8 mouse cellular contexts compared by ENCODE assay signal in genomic region chr17:87744985-87745925, GRCm38 (mm10). TPM values are rescaled to one million over a fixed set of nuclear protein-coding genes. Genes with fewer than 3 reads are reported as not detected.
DNase-seq lines count a peak whose midpoint lies in the region; ATAC-seq and TF ChIP-seq lines count a peak whose summit lies in the region.

No protein-coding gene starts in this region.

- peak overlapping the region; percentile 61 for H3K4me3 ChIP-seq in lung, embryonic 14.5 days (ENCODE audit: low read depth, low read length)
- H3K4me3 ChIP-seq in hindbrain, embryonic 13.5 days: peak overlapping the region; percentile 59
- H3K4me3 ChIP-seq in neural tube, embryonic 15.5 days (replicated peaks): peak overlapping the region; percentile 55

- peak overlapping the region; percentile 98 for H3K4me2 ChIP-seq in lung, embryonic 14.5 days
- peak overlapping the region; percentile 93 for H3K4me2 ChIP-seq in hindbrain, embryonic 13.5 days
- H3K4me2 ChIP-seq in neural tube, embryonic 15.5 days: peak overlapping the region; percentile 95

- H3K27me3 ChIP-seq in lung, embryonic 14.5 days (ENCODE audit: insufficient read depth, low read length): peaks cover 41% of the 10 kb centered on the region
- H3K27me3 ChIP-seq in hindbrain, embryonic 13.5 days: peaks cover 67% of the 10 kb centered on the region
- H3K27me3 ChIP-seq in neural tube, embryonic 15.5 days (replicated peaks): peaks cover 44% of the 10 kb centered on the region

- no peak for ATAC-seq in lung, embryonic 14.5 days (ENCODE audit: insufficient read depth)
- ATAC-seq in hindbrain, embryonic 13.5 days (ENCODE audit: low FRiP score): peak; percentile 69
- ATAC-seq in neural tube, embryonic 15.5 days (ENCODE audit: low FRiP score): peak; percentile 38; the same call in 1 of the 2 replicates
- ATAC-seq in megakaryocyte-erythroid progenitor cell, adult 5-6 weeks (replicated peaks; ENCODE audit: low FRiP score, low TSS enrichment, poor library complexity, severe bottlenecking): no peak

- H3K27ac ChIP-seq in lung, embryonic 14.5 days (ENCODE audit: low read depth): no peak overlapping the region
- H3K27ac ChIP-seq in hindbrain, embryonic 13.5 days: peak overlapping the region; percentile 74
- H3K27ac ChIP-seq in neural tube, embryonic 15.5 days (replicated peaks): peak overlapping the region; percentile 78

- intact Hi-C loops in left cerebral cortex, postnatal 4 days (cut with DNase I): no loop called here

- no peaks in the 10 kb centered on the region for H3K4me1 ChIP-seq in lung, embryonic 14.5 days (ENCODE audit: insufficient read depth)
- peaks cover 18% of the 10 kb centered on the region for H3K4me1 ChIP-seq in hindbrain, embryonic 13.5 days (replicated peaks)
- H3K4me1 ChIP-seq in neural tube, embryonic 15.5 days: peaks cover 20% of the 10 kb centered on the region

- TF ChIP-seq CTCF in lung, embryonic 14.5 days (IDR thresholded peaks at IDR 0.05; ENCODE audit: low read depth): no peak

- no peaks in the 10 kb centered on the region for H3K36me3 ChIP-seq in lung, embryonic 14.5 days (ENCODE audit: insufficient read depth)
- no peaks in the 10 kb centered on the region for H3K36me3 ChIP-seq in hindbrain, embryonic 13.5 days
- no peaks in the 10 kb centered on the region for H3K36me3 ChIP-seq in neural tube, embryonic 15.5 days

- no peaks in the 10 kb centered on the region for H3K9me3 ChIP-seq in lung, embryonic 14.5 days (ENCODE audit: low read depth, low read length)
- no peaks in the 10 kb centered on the region for H3K9me3 ChIP-seq in hindbrain, embryonic 13.5 days
- no peaks in the 10 kb centered on the region for H3K9me3 ChIP-seq in neural tube, embryonic 15.5 days (replicated peaks)

- 9% methylated on average over 32 of the region's 32 CpGs for WGBS in lung, embryonic 14.5 days
- WGBS in hindbrain, embryonic 13.5 days: 9% methylated on average over 32 of the region's 32 CpGs
- 11% methylated on average over 32 of the region's 32 CpGs for WGBS in neural tube, embryonic 15.5 days

- peak overlapping the region; percentile 26 for H3K9ac ChIP-seq in lung, embryonic 14.5 days
- H3K9ac ChIP-seq in hindbrain, embryonic 13.5 days: peak overlapping the region; percentile 72
- peak overlapping the region; percentile 63 for H3K9ac ChIP-seq in neural tube, embryonic 15.5 days (replicated peaks)

- DNase-seq in lung, embryonic 14.5 days: peak; percentile 14
- DNase-seq in lung, postnatal 25 days (ENCODE audit: low spot score): no peak
- peak; percentile 55 for DNase-seq in embryo, embryonic 11 days
- DNase-seq in left cerebral cortex, postnatal 4 days: peak; percentile 71
- DNase-seq in natural killer cell, adult 2 months (ENCODE audit: low spot score in 2 of 2): no peak

RNA-seq across cellular contexts. Expression of gene Kcnk12, which starts 52.5 kb away (rescaled TPM):
- polyA plus RNA-seq in lung, embryonic 14.5 days (2014; fragmentation: Nextera tagmentation; extraction: Ambion mirVana): not detected in 2 replicates
- 0.38 and 0.72 TPM in 2 replicates for polyA plus RNA-seq in hindbrain, embryonic 13.5 days (2015; fragmentation: Nextera tagmentation; extraction: Ambion mirVana)
- 10 to 100 TPM; 15.4 to 16.6 TPM for total RNA-seq in left cerebral cortex, postnatal 4 days (2021)
- 1.3 and 1.7 TPM in 2 replicates for polyA plus RNA-seq in neural tube, embryonic 15.5 days (2015; fragmentation: Nextera tagmentation; extraction: Ambion mirVana)
- total RNA-seq in megakaryocyte-erythroid progenitor cell, adult 5-6 weeks (2014; fragmentation: Nextera tagmentation): not detected in 2 replicates
- total RNA-seq in megakaryocyte-erythroid progenitor cell, adult 5-6 weeks (2017): not detected in 2 replicates

Comparison
In these comparisons a context has a peak if more than half of its experiments do, and no peak if none do; other contexts are left out.
1. DNase-seq: peak in lung, embryonic 14.5 days (single experiment), embryo, embryonic 11 days (single experiment) and left cerebral cortex, postnatal 4 days (single experiment); none in lung, postnatal 25 days (single experiment) and natural killer cell, adult 2 months (0 of 2).
2. ATAC-seq: peak in hindbrain, embryonic 13.5 days (single experiment) and neural tube, embryonic 15.5 days (single experiment); none in lung, embryonic 14.5 days (single experiment) and megakaryocyte-erythroid progenitor cell, adult 5-6 weeks (single experiment).
3. Peak in every context shown above with its lines, with median percentiles within 50 percentile points of each other: H3K4me2 ChIP-seq, H3K4me3 ChIP-seq and H3K9ac ChIP-seq.